Mouse (Mus musculus) forebrain, embryonic 16.5 days (tissue): Measurements from ENCODE around the gene Fam207a. TPM values are rescaled to one million over a fixed set of nuclear protein-coding genes. Genes with fewer than 3 reads are reported as not detected.

Source experiments
- ATAC-seq: fragments of 200-750 bp; cut with Nextera tagmentation; 2 replicates; pipeline ENCODE4 v1.8.0; 2017; ENCODE audit warnings: mild to moderate bottlenecking, moderate library complexity
- H3K27ac ChIP-seq: fragments of 300-500 bp; sonication (generic); 2 replicates; pipeline ENCODE4 v1.5.1; 2014; ENCODE audit warnings: low read length, control low read depth
- H3K27me3 ChIP-seq: fragments of 300-500 bp; sonication (generic); replicated peaks from 2 replicates; pipeline ENCODE4 v1.6.1; 2014; ENCODE audit warnings: low read length; ENCODE audit not compliant: control insufficient read depth, insufficient read depth
- H3K36me3 ChIP-seq: fragments of 300-500 bp; sonication (generic); 2 replicates; pipeline ENCODE4 v1.6.1; 2014; ENCODE audit not compliant: control insufficient read depth, insufficient read depth
- H3K4me1 ChIP-seq: fragments of 300-500 bp; sonication (generic); replicated peaks from 2 replicates; pipeline ENCODE4 v1.6.1; 2014; ENCODE audit warnings: low read length; ENCODE audit not compliant: control insufficient read depth, insufficient read depth
- H3K4me2 ChIP-seq: fragments of 300-500 bp; sonication (generic); 2 replicates; pipeline ENCODE4 v1.6.1; 2014; ENCODE audit warnings: mild to moderate bottlenecking, low read length, control low read depth
- H3K4me3 ChIP-seq: fragments of 300-500 bp; sonication (generic); replicated peaks from 2 replicates; pipeline ENCODE4 v1.5.1; 2014; ENCODE audit warnings: mild to moderate bottlenecking, low read length, control low read depth
- H3K9ac ChIP-seq: fragments of 300-500 bp; sonication (generic); replicated peaks from 2 replicates; pipeline ENCODE4 v1.6.1; 2014; ENCODE audit warnings: low read depth, low read length, control low read depth
- H3K9me3 ChIP-seq: fragments of 300-500 bp; sonication (generic); 2 replicates; pipeline ENCODE4 v1.6.1; 2016; ENCODE audit warnings: low read length; ENCODE audit not compliant: control insufficient read depth
- WGBS: fragments of 180-500 bp; shearing (Covaris S2); extraction: QIAGEN DNeasy Blood & Tissue Kit; methylation state at CpG from one replicate; pipeline ENCODE4 v1.1.7; 2014; 5-methylcytosine and 5-hydroxymethylcytosine counted together
- polyA plus RNA-seq: library from polyadenylated mRNA; unstranded; fragments of >200 nt; fragmentation: Nextera tagmentation; extraction: Ambion mirVana; gene quantifications from 2 replicates; pipeline ENCODE4 v1.2.1, GENCODE M21; 2015

The Fam207a gene
- polyA plus RNA-seq, 1 experiment from 2014 or later: 42.8 TPM

GRCm38 (mm10) chr10:77467407-77467806, 48.2 kb downstream of the Fam207a start:
- Histone ChIP-seq H3K36me3 (no peaks in the 10 kb centered on the region), H3K4me2 (no peak overlapping the region), H3K9me3 (no peaks in the 10 kb centered on the region), H3K27me3 (no peaks in the 10 kb centered on the region), H3K9ac (no peak overlapping the region), H3K4me1 (0 out of 2 replicates have a peak, but pooled peaks cover 2% of the 10 kb centered on the region), H3K4me3 (no peak overlapping the region), H3K27ac (no peak overlapping the region)
- no peak for ATAC-seq
- WGBS: 88% methylated on average over 6 of the region's 6 CpGs

GRCm38 (mm10) chr10:77465902-77466301, 49.7 kb downstream of the Fam207a start:
- WGBS: 84% methylated on average over 5 of the region's 5 CpGs
- 0 out of 2 replicates have a peak, but pooled peaks cover 2% of the 10 kb centered on the region for H3K4me1 ChIP-seq
- no peak overlapping the region for H3K27ac ChIP-seq
- ATAC-seq: no peak
- H3K9me3 ChIP-seq: no peaks in the 10 kb centered on the region
- no peak overlapping the region for H3K4me2 ChIP-seq
- H3K27me3 ChIP-seq: no peaks in the 10 kb centered on the region
- H3K4me3 ChIP-seq: no peak overlapping the region
- H3K9ac ChIP-seq: no peak overlapping the region
- H3K36me3 ChIP-seq: no peaks in the 10 kb centered on the region

GRCm38 (mm10) chr10:77464181-77464936, 51.2 kb downstream of the Fam207a start:
- WGBS: 63% methylated on average over 10 of the region's 10 CpGs
- no peaks in the 10 kb centered on the region for H3K36me3 ChIP-seq
- H3K4me2 ChIP-seq: no peak overlapping the region
- no peak overlapping the region for H3K4me3 ChIP-seq
- H3K27me3 ChIP-seq: no peaks in the 10 kb centered on the region
- no peak overlapping the region for H3K27ac ChIP-seq
- ATAC-seq: no peak
- H3K9me3 ChIP-seq: no peaks in the 10 kb centered on the region
- 0 out of 2 replicates have a peak, but pooled peaks cover 2% of the 10 kb centered on the region for H3K4me1 ChIP-seq
- H3K9ac ChIP-seq: no peak overlapping the region

GRCm38 (mm10) chr10:77461161-77461560, 54.4 kb downstream of the Fam207a start:
- 0 out of 2 replicates have a peak, but pooled peaks cover 2% of the 10 kb centered on the region for H3K4me1 ChIP-seq
- no peak for ATAC-seq
- no peak overlapping the region for H3K9ac ChIP-seq
- no peaks in the 10 kb centered on the region for H3K27me3 ChIP-seq
- H3K36me3 ChIP-seq: no peaks in the 10 kb centered on the region
- WGBS: 92% methylated on average over 8 of the region's 8 CpGs
- no peak overlapping the region for H3K4me2 ChIP-seq
- no peak overlapping the region for H3K4me3 ChIP-seq
- H3K9me3 ChIP-seq: no peaks in the 10 kb centered on the region
- H3K27ac ChIP-seq: no peak overlapping the region

GRCm38 (mm10) chr10:77457701-77458100, 57.9 kb downstream of the Fam207a start:
- no peak overlapping the region for H3K27ac ChIP-seq
- no peaks in the 10 kb centered on the region for H3K36me3 ChIP-seq
- ATAC-seq: no peak
- H3K27me3 ChIP-seq: no peaks in the 10 kb centered on the region
- H3K4me1 ChIP-seq: no peaks in the 10 kb centered on the region
- no peak overlapping the region for H3K4me3 ChIP-seq
- 87% methylated on average over 3 of the region's 3 CpGs for WGBS
- H3K9ac ChIP-seq: no peak overlapping the region
- no peak overlapping the region for H3K4me2 ChIP-seq
- H3K9me3 ChIP-seq: no peaks in the 10 kb centered on the region

GRCm38 (mm10) chr10:77456507-77456906, 59.1 kb downstream of the Fam207a start:
- Histone ChIP-seq H3K9me3 (no peaks in the 10 kb centered on the region), H3K4me1 (no peaks in the 10 kb centered on the region), H3K9ac (no peak overlapping the region), H3K27me3 (no peaks in the 10 kb centered on the region), H3K27ac (no peak overlapping the region), H3K4me2 (no peak overlapping the region), H3K4me3 (no peak overlapping the region), H3K36me3 (no peaks in the 10 kb centered on the region)
- 78% methylated on average over 7 of the region's 7 CpGs for WGBS
- no peak for ATAC-seq

- H3K4me3 ChIP-seq: no peak overlapping the region
- no peaks in the 10 kb centered on the region for H3K4me1 ChIP-seq
- no peak overlapping the region for H3K27ac ChIP-seq
- no peak overlapping the region for H3K9ac ChIP-seq
- no peaks in the 10 kb centered on the region for H3K36me3 ChIP-seq
- no peak for ATAC-seq
- H3K9me3 ChIP-seq: no peaks in the 10 kb centered on the region
- 85% methylated on average over 14 of the region's 14 CpGs for WGBS
- no peak overlapping the region for H3K4me2 ChIP-seq
- no peaks in the 10 kb centered on the region for H3K27me3 ChIP-seq
Measured at GRCm38 (mm10) chr10:77455251-77456010, 60.2 kb downstream of the Fam207a start.

- 89% methylated on average over 6 of the region's 6 CpGs for WGBS
- H3K27ac ChIP-seq: no peak overlapping the region
- H3K9me3 ChIP-seq: no peaks in the 10 kb centered on the region
- H3K4me3 ChIP-seq: no peak overlapping the region
- ATAC-seq: no peak
- H3K4me2 ChIP-seq: no peak overlapping the region
- H3K9ac ChIP-seq: no peak overlapping the region
- no peaks in the 10 kb centered on the region for H3K36me3 ChIP-seq
- no peaks in the 10 kb centered on the region for H3K27me3 ChIP-seq
- H3K4me1 ChIP-seq: no peaks in the 10 kb centered on the region
Measured at GRCm38 (mm10) chr10:77454795-77455194, 60.8 kb downstream of the Fam207a start.

- ATAC-seq: no peak
- H3K4me1 ChIP-seq: no peaks in the 10 kb centered on the region
- H3K4me3 ChIP-seq: no peak overlapping the region
- H3K36me3 ChIP-seq: no peaks in the 10 kb centered on the region
- 89% methylated on average over 4 of the region's 4 CpGs for WGBS
- no peak overlapping the region for H3K9ac ChIP-seq
- no peak overlapping the region for H3K27ac ChIP-seq
- no peak overlapping the region for H3K4me2 ChIP-seq
- no peaks in the 10 kb centered on the region for H3K9me3 ChIP-seq
- no peaks in the 10 kb centered on the region for H3K27me3 ChIP-seq
Measured at GRCm38 (mm10) chr10:77451822-77452221, 63.8 kb downstream of the Fam207a start.
